Mouse (Mus musculus) ES-Bruce4 (cell line): ENCODE results near the gene Klk1b5.

Experiments used
- CTCF ChIP-seq: IDR thresholded peaks from one replicate; pipeline ENCODE4 v1.8.1; 2011; ENCODE audit warnings: low read depth, low read length
- POLR2A ChIP-seq: IDR thresholded peaks from one replicate; pipeline ENCODE4 v1.8.1; 2011; ENCODE audit warnings: low read length; ENCODE audit not compliant: insufficient read depth

DNA sequence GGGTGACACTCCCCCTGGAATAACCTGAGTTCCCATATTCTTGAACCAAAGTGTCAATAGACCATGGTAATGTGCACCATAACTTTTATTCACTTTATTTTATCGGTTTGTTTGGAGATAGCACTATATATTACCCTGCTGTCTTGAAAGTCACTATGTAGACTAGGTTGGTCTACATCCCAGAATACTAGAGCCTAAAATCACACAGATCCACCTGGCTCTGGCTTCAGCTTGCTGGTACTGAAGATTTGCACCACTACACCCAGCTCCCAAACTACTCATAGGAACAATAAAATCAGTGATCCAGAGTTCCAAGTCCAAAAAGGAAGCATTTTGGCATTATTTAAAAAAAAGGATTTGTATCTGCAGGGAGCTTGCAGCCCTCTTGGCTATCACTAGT, at the start of gene Klk1b5:
- TF ChIP-seq POLR2A (no peak), CTCF (no peak)
